Mouse (Mus musculus) E14TG2a.4 (cell line): Measurements from ENCODE around the gene Pck1.

Experiments used
- CTCF ChIP-seq: conservative IDR thresholded peaks from 2 replicates; pipeline ENCODE4 v1.5.1; 2014; ENCODE audit warnings: low read length
- NANOG ChIP-seq: IDR thresholded peaks from 2 replicates; pipeline ENCODE4 v1.6.1; 2014; ENCODE audit warnings: borderline replicate concordance, low read length, mixed read lengths
- POU5F1 ChIP-seq: IDR thresholded peaks from 2 replicates; pipeline ENCODE4 v1.6.1; 2014; ENCODE audit warnings: low read length, borderline replicate concordance

- TF ChIP-seq CTCF (no peak; the same call in 1 of the 2 replicates), POU5F1 (no peak), NANOG (no peak)
Measured at GRCm38 (mm10) chr2:173119023-173119944, 33.6 kb upstream of the Pck1 start, which contains the start of gene Ctcfl.
